Mouse (Mus musculus) MEL (cell line): Measurements from ENCODE around the gene Aspscr1. TPM values are rescaled to one million over a fixed set of nuclear protein-coding genes. Genes with fewer than 3 reads are reported as not detected.

Experiments
- DNase-seq: peaks from one replicate; pipeline ENCODE4 v3.0.0; 2011; ENCODE audit warnings: low read depth, low spot score
- H3K27ac ChIP-seq: 2 replicates; pipeline ENCODE4 v1.5.1; 2012; ENCODE audit warnings: low read depth, mild to moderate bottlenecking, control low read depth, low read length, moderate library complexity; ENCODE audit not compliant: control insufficient read depth
- H3K27me3 ChIP-seq, 2 experiments: fragments of 150-350 bp in 1 of 2; sonication (generic) in 1 of 2; 2 replicates each; pipeline ENCODE4 v1.6.1; 2012; ENCODE audit warnings: low read length in 2 of 2, mild to moderate bottlenecking in 2 of 2, improper control_type of control experiment in 1 of 2, moderate library complexity in 1 of 2; ENCODE audit not compliant: insufficient read depth in 2 of 2, control insufficient read depth in 1 of 2
- H3K36me3 ChIP-seq, 2 experiments: 2 replicates each; pipeline ENCODE4 v1.6.1; 2012 to 2014; ENCODE audit warnings: low read length in 2 of 2, improper control_type of control experiment in 1 of 2, inconsistent platforms in 1 of 2, mild to moderate bottlenecking in 1 of 2; ENCODE audit not compliant: insufficient read depth in 2 of 2, control insufficient read depth in 1 of 2
- H3K4me1 ChIP-seq, 2 experiments: fragments of 150-350 bp in 1 of 2; sonication (generic) in 1 of 2; 2 replicates each; pipeline ENCODE4 v1.6.1; 2012; ENCODE audit warnings: low read length in 2 of 2, improper control_type of control experiment in 1 of 2, mild to moderate bottlenecking in 1 of 2; ENCODE audit not compliant: insufficient read depth in 2 of 2, control insufficient read depth in 1 of 2
- H3K4me3 ChIP-seq, 2 experiments: fragments of 150-350 bp in 1 of 2; sonication (generic) in 1 of 2; 2 replicates each; pipeline ENCODE4 v1.5.1; 2012; ENCODE audit warnings: low read depth in 2 of 2, low read length in 2 of 2, mild to moderate bottlenecking in 2 of 2, moderate library complexity in 2 of 2, control low read depth in 1 of 2, improper control_type of control experiment in 1 of 2; ENCODE audit not compliant: control insufficient read depth in 1 of 2, insufficient read depth in 1 of 2
- H3K79me2 ChIP-seq: 2 replicates; pipeline ENCODE4 v1.6.1; 2012; ENCODE audit warnings: mild to moderate bottlenecking, low read length, moderate library complexity; ENCODE audit not compliant: control insufficient read depth, poor library complexity, insufficient read depth
- H3K9ac ChIP-seq: 2 replicates; pipeline ENCODE4 v1.6.1; 2012; ENCODE audit warnings: low read depth, mild to moderate bottlenecking, control low read depth, low read length, moderate library complexity; ENCODE audit not compliant: control insufficient read depth, poor library complexity, severe bottlenecking
- H3K9me3 ChIP-seq: fragments of 150-350 bp; sonication (generic); replicated peaks from 2 replicates; pipeline ENCODE4 v1.6.1; 2012; ENCODE audit warnings: mild to moderate bottlenecking, low read length, improper control_type of control experiment, moderate library complexity; ENCODE audit not compliant: insufficient read depth
- CHD1 ChIP-seq: IDR thresholded peaks from 2 replicates; pipeline ENCODE4 v1.6.1; 2012; ENCODE audit warnings: low read depth, mild to moderate bottlenecking, inconsistent platforms, low read length, improper control_type of control experiment
- CHD2 ChIP-seq: IDR thresholded peaks from 2 replicates; pipeline ENCODE4 v1.6.1; 2011; ENCODE audit warnings: low read length, improper control_type of control experiment
- CTCF ChIP-seq, 3 experiments: IDR thresholded peaks in 2 of 3; conservative IDR thresholded peaks in 1 of 3; 2 replicates each; pipeline ENCODE4 v1.5.1; 2011 to 2012; ENCODE audit warnings: low read length in 3 of 3, low read depth in 2 of 3, mild to moderate bottlenecking in 2 of 3, improper control_type of control experiment in 1 of 3, inconsistent platforms in 1 of 3, mixed read lengths in 1 of 3, moderate library complexity in 1 of 3; ENCODE audit not compliant: control insufficient read depth in 1 of 3, insufficient read depth in 1 of 3, poor library complexity in 1 of 3, severe bottlenecking in 1 of 3
- E2F4 ChIP-seq: IDR thresholded peaks from 2 replicates; pipeline ENCODE4 v1.6.1; 2011; ENCODE audit warnings: low read depth, low read length, improper control_type of control experiment, borderline replicate concordance
- ELF1 ChIP-seq: IDR thresholded peaks from 2 replicates; pipeline ENCODE4 v1.6.1; 2014; ENCODE audit warnings: low read depth, mild to moderate bottlenecking, inconsistent platforms, low read length, improper control_type of control experiment, moderate library complexity
- EP300 ChIP-seq, 2 experiments: IDR thresholded peaks; 2 replicates each; pipeline ENCODE4 v1.6.1; 2011; ENCODE audit warnings: improper control_type of control experiment in 2 of 2, low read length in 2 of 2, low read depth in 1 of 2, mild to moderate bottlenecking in 1 of 2
- GABPA ChIP-seq: IDR thresholded peaks from 2 replicates; pipeline ENCODE4 v1.6.1; 2012; ENCODE audit warnings: low read depth, mild to moderate bottlenecking, inconsistent platforms, low read length, improper control_type of control experiment, moderate library complexity
- HCFC1 ChIP-seq: IDR thresholded peaks from 2 replicates; pipeline ENCODE4 v1.6.1; 2012; ENCODE audit warnings: low read depth, mild to moderate bottlenecking, inconsistent platforms, low read length, improper control_type of control experiment, moderate library complexity
- JUND ChIP-seq: IDR thresholded peaks from 2 replicates; pipeline ENCODE4 v1.6.1; 2011; ENCODE audit warnings: low read depth, mild to moderate bottlenecking, improper control_type of control experiment, low read length
- KAT2A ChIP-seq: conservative IDR thresholded peaks from 2 replicates; pipeline ENCODE4 v1.6.1; 2012; ENCODE audit warnings: low read depth, low read length, improper control_type of control experiment, inconsistent platforms
- MAX ChIP-seq: IDR thresholded peaks from 2 replicates; pipeline ENCODE4 v1.6.1; 2011; ENCODE audit warnings: low read length, improper control_type of control experiment
- MAZ ChIP-seq: IDR thresholded peaks from 2 replicates; pipeline ENCODE4 v1.6.1; 2012; ENCODE audit warnings: low read depth, mild to moderate bottlenecking, inconsistent platforms, low read length, improper control_type of control experiment
- MEF2A ChIP-seq: IDR thresholded peaks from 2 replicates; pipeline ENCODE4 v1.6.1; 2014; ENCODE audit warnings: low read depth, mild to moderate bottlenecking, inconsistent platforms, low read length, improper control_type of control experiment; ENCODE audit not compliant: poor library complexity, insufficient replicate concordance, severe bottlenecking; ENCODE audit errors: extremely low read depth
- MYC ChIP-seq: IDR thresholded peaks from 2 replicates; pipeline ENCODE4 v1.6.1; 2011; ENCODE audit warnings: low read depth, mild to moderate bottlenecking, low read length, improper control_type of control experiment, moderate library complexity
- NELFE ChIP-seq: IDR thresholded peaks from 2 replicates; pipeline ENCODE4 v1.6.1; 2011; ENCODE audit warnings: low read depth, low read length, improper control_type of control experiment
- POLR2AphosphoS2 ChIP-seq: IDR thresholded peaks from 2 replicates; pipeline ENCODE4 v1.6.1; 2011; ENCODE audit warnings: low read length, improper control_type of control experiment
- POLR2AphosphoS5 ChIP-seq: IDR thresholded peaks from 2 replicates; pipeline ENCODE4 v1.6.1; 2012; ENCODE audit warnings: low read depth, borderline replicate concordance, mild to moderate bottlenecking, inconsistent platforms, low read length, moderate library complexity, mixed read lengths
- RAD21 ChIP-seq: IDR thresholded peaks from 2 replicates; pipeline ENCODE4 v1.6.1; 2011; ENCODE audit warnings: mild to moderate bottlenecking, low read depth, low read length, improper control_type of control experiment
- RCOR1 ChIP-seq: IDR thresholded peaks from 2 replicates; pipeline ENCODE4 v1.6.1; 2012; ENCODE audit warnings: low read depth, mild to moderate bottlenecking, inconsistent platforms, low read length, improper control_type of control experiment
- SMC3 ChIP-seq: IDR thresholded peaks from 2 replicates; pipeline ENCODE4 v1.6.1; 2011; ENCODE audit warnings: low read depth, low read length, improper control_type of control experiment
- TAL1 ChIP-seq: IDR thresholded peaks from 2 replicates; pipeline ENCODE4 v1.6.1; 2012; ENCODE audit warnings: mild to moderate bottlenecking, inconsistent platforms, low read length, moderate library complexity, mixed read lengths
- TBP ChIP-seq: IDR thresholded peaks from 2 replicates; pipeline ENCODE4 v1.8.0; 2011; ENCODE audit warnings: low read depth, low read length, improper control_type of control experiment
- TCF12 ChIP-seq: IDR thresholded peaks from 2 replicates; pipeline ENCODE4 v1.6.1; 2014; ENCODE audit warnings: low read depth, mild to moderate bottlenecking, inconsistent platforms, low read length, improper control_type of control experiment, moderate library complexity
- UBTF ChIP-seq: IDR thresholded peaks from 2 replicates; pipeline ENCODE4 v1.6.1; 2012; ENCODE audit warnings: low read depth, mild to moderate bottlenecking, inconsistent platforms, low read length, improper control_type of control experiment, moderate library complexity, borderline replicate concordance; ENCODE audit not compliant: insufficient read depth
- USF1 ChIP-seq: IDR thresholded peaks from 2 replicates; pipeline ENCODE4 v1.6.1; 2014; ENCODE audit warnings: low read depth, mild to moderate bottlenecking, inconsistent platforms, low read length, improper control_type of control experiment, moderate library complexity
- USF2 ChIP-seq, 2 experiments: IDR thresholded peaks; 2 replicates each; pipeline ENCODE4 v1.6.1; 2011 to 2012; ENCODE audit warnings: improper control_type of control experiment in 2 of 2, low read length in 2 of 2, borderline replicate concordance in 1 of 2, inconsistent platforms in 1 of 2, low read depth in 1 of 2, mild to moderate bottlenecking in 1 of 2; ENCODE audit not compliant: insufficient read depth in 1 of 2
- ZC3H11A ChIP-seq: IDR thresholded peaks from 2 replicates; pipeline ENCODE4 v1.6.1; 2012; ENCODE audit warnings: low read depth, mild to moderate bottlenecking, inconsistent platforms, low read length, improper control_type of control experiment
- ZMIZ1 ChIP-seq: IDR thresholded peaks from 2 replicates; pipeline ENCODE4 v1.6.1; 2012; ENCODE audit warnings: low read depth, mild to moderate bottlenecking, inconsistent platforms, low read length, improper control_type of control experiment, moderate library complexity
- ZNF384 ChIP-seq: IDR thresholded peaks from 2 replicates; pipeline ENCODE4 v1.6.1; 2012; ENCODE audit warnings: low read depth, mild to moderate bottlenecking, inconsistent platforms, low read length, improper control_type of control experiment
- polyA plus RNA-seq, 2 experiments: library from polyadenylated mRNA; stranded (reverse) in 1 of 2; unstranded in 1 of 2; fragments of >175 nt in 1 of 2; fragments of >200 nt in 1 of 2; gene quantifications; 2 replicates each; pipeline versions ENCODE4 v1.2.1 to v1.2.4; 2012; ENCODE audit warnings: low replicate concordance in 2 of 2, low read depth in 1 of 2; ENCODE audit not compliant: insufficient read length in 2 of 2, insufficient read depth in 1 of 2, missing spikeins in 1 of 2
- total RNA-seq: library from RNA; depleted of rRNA; stranded (reverse); fragments of 300-350 nt; gene quantifications from 2 replicates; pipeline ENCODE4 v1.2.3, GENCODE M21; 2012

Gene Aspscr1
- total and polyA plus RNA-seq, 3 experiments = 36.2 to 72.5 TPM; not detected in 1

DNA sequence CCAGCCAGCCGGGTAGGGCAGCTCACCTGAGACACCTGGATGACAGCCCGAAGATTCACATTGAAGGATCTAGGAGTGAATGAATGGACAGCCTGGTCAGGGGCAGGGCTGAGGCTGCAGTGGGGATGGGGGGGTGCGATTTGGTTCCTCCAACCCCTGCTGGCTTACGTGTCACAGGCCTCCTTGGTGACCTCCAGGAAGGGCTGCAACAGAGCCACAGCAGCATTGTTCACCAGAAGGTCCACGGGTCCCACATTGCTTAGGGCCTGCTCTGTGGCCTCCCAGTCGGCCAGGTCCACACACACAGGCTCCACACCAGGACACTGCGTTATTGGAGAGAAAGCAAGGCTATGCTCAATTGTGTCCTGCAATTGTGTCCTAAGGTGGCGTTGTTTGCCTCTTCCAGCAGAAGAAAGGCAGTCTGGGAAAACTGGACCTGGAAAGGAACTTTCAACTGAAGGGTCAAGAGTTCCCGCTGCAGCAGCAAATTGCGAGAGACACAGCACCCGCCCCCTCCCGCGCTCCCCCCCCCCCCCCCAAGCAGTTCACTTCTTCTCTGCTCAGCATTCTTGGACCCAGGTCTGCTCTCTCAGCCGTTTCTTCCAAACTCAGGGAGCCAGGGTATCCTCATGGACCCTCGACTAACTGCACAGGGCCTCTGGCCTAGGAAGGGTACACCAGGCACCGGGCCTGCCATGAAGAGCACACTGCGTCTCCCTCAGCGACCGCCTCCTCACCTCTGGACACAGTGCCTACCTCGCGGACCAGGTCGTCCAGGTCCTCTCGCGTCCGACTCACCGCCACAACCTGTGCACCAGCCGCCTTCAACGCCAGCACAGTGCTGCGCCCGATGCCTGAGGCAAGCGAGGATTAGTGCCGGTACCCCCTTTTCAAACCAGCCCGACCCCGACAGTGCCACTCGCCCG, 53.7 kb downstream of the Aspscr1 start:
- H3K9me3 ChIP-seq = no peaks in the 10 kb centered on the region
- H3K9ac ChIP-seq = peak overlapping the region; percentile 74
- H3K27ac ChIP-seq = no peak overlapping the region
- peaks cover 0 to 4% of the 10 kb centered on the region in 2 experiments; a peak in 1 of 4 replicates for H3K4me1 ChIP-seq
- no peak for DNase-seq
- no peaks in the 10 kb centered on the region for H3K36me3 ChIP-seq
- TF ChIP-seq GABPA (no peak), USF2 (IDR thresholded peaks at IDR 0.05; ENCODE audit: borderline replicate concordance in 1 of 2, insufficient read depth in 1 of 2, low read depth in 1 of 2, low read length in 2 of 2) (no peak), UBTF (no peak), ZMIZ1 (0 out of 2 replicates have a peak, but pooled peaks have one; percentile 41), NELFE (0 out of 2 replicates have a peak, but pooled peaks have one; percentile 35), HCFC1 (no peak)
- no peaks in the 10 kb centered on the region for H3K79me2 ChIP-seq
- peak overlapping the region; percentile 92 for H3K4me3 ChIP-seq
- no peaks in the 10 kb centered on the region for H3K27me3 ChIP-seq

GRCm38 (mm10) chr11:120727169-120727527, 54.4 kb downstream of the Aspscr1 start, which contains the start of gene Dcxr:
Gene Dcxr, minus strand, starts transcription at chr11:120727281.
- Histone ChIP-seq H3K79me2 (no peaks in the 10 kb centered on the region), H3K9me3 (no peaks in the 10 kb centered on the region), H3K4me3 (peak within 1 kb of the TSS; percentile 92), H3K27me3 (no peaks in the 10 kb centered on the region), H3K9ac (peak within 1 kb of the TSS; percentile 74), H3K27ac (no peak within 1 kb of the TSS), H3K36me3 (no peaks in the 10 kb centered on the region), H3K4me1 (peaks cover 0 to 4% of the 10 kb centered on the region in 2 experiments; a peak in 1 of 4 replicates)
- peak; percentile 96 for DNase-seq
- TF ChIP-seq ZMIZ1 = no peak
- peak; percentile 18 to 59 (median 23); a peak in 4 of 6 replicates for TF ChIP-seq CTCF (IDR thresholded peaks at IDR 0.05 in 2 of 3, conservative IDR thresholded peaks at IDR 0.05 in 1 of 3; ENCODE audit: control insufficient read depth in 1 of 3, insufficient read depth in 1 of 3, low read depth in 2 of 3, low read length in 3 of 3, poor library complexity in 1 of 3, severe bottlenecking in 1 of 3)
- TF ChIP-seq KAT2A = no peak
- TF ChIP-seq ELF1 = peak; percentile 86
- no peak for TF ChIP-seq RCOR1
- TF ChIP-seq JUND = no peak
- no peak for TF ChIP-seq TAL1
- TF ChIP-seq MEF2A = no peak
- TF ChIP-seq USF1 = peak; percentile 74
- TF ChIP-seq RAD21 = peak; percentile 40
- no peak for TF ChIP-seq CHD1
- no peak for TF ChIP-seq POLR2AphosphoS2
- TF ChIP-seq MAX = no peak
- no peak for TF ChIP-seq HCFC1
- no peak; the same call in 1 of the 2 replicates for TF ChIP-seq ZC3H11A
- no peak; a peak in 1 of 4 replicates for TF ChIP-seq EP300 (IDR thresholded peaks at IDR 0.05; ENCODE audit: low read depth in 1 of 2, low read length in 2 of 2)
- peak; percentile 35 for TF ChIP-seq SMC3
- no peak for TF ChIP-seq MAZ
- no peak for TF ChIP-seq UBTF
- 0 out of 2 replicates have a peak, but pooled peaks have one; percentile 8 for TF ChIP-seq TCF12
- peak; percentile 66; the same call in 1 of the 2 replicates for TF ChIP-seq TBP
- TF ChIP-seq NELFE = no peak; the same call in 1 of the 2 replicates
- no peak for TF ChIP-seq POLR2AphosphoS5
- TF ChIP-seq ZNF384 = no peak
- no peak for TF ChIP-seq MYC
- no peak for TF ChIP-seq E2F4
- TF ChIP-seq CHD2 = no peak
